Mouse (Mus musculus): ENCODE measurements around the gene Med13l.

The Med13l gene

GRCm38 (mm10) chr5:118556387-118556937 is 4.0 kb upstream of the Med13l start:
- DNase-seq (ENCODE audit: low spot score) = no peak

- no peak for DNase-seq (ENCODE audit: low spot score)
Observed at GRCm38 (mm10) chr5:118558841-118559240, 1.6 kb upstream of the Med13l start.

GRCm38 (mm10) chr5:118559584-118560384 is 695 bp upstream of the Med13l start:
- DNase-seq (ENCODE audit: low spot score) = peak; percentile 67

- DNase-seq (ENCODE audit: low spot score) = no peak
Observed at GRCm38 (mm10) chr5:118561086-118561987, 858 bp downstream of the Med13l start.

GRCm38 (mm10) chr5:118562206-118562605 is 1.7 kb downstream of the Med13l start:
- DNase-seq (ENCODE audit: low spot score) = no peak

GRCm38 (mm10) chr5:118563590-118563989 is 3.1 kb downstream of the Med13l start:
- no peak for DNase-seq (ENCODE audit: low spot score)

GRCm38 (mm10) chr5:118567395-118567794 is 6.9 kb downstream of the Med13l start:
- DNase-seq (ENCODE audit: low spot score) = no peak

GRCm38 (mm10) chr5:118569017-118569416 is 8.5 kb downstream of the Med13l start:
- no peak for DNase-seq (ENCODE audit: low spot score)

- no peak for DNase-seq (ENCODE audit: low spot score)
Observed at GRCm38 (mm10) chr5:118569606-118570580, 9.4 kb downstream of the Med13l start.

- DNase-seq (ENCODE audit: low spot score) = no peak
Observed at GRCm38 (mm10) chr5:118571504-118571903, 11.0 kb downstream of the Med13l start.

GRCm38 (mm10) chr5:118574236-118574635 is 13.8 kb downstream of the Med13l start:
- DNase-seq (ENCODE audit: low spot score) = no peak

- DNase-seq (ENCODE audit: low spot score) = no peak
Observed at GRCm38 (mm10) chr5:118574997-118575396, 14.5 kb downstream of the Med13l start.

GRCm38 (mm10) chr5:118575909-118576308 is 15.4 kb downstream of the Med13l start:
- DNase-seq (ENCODE audit: low spot score) = no peak

GRCm38 (mm10) chr5:118576731-118577130 is 16.3 kb downstream of the Med13l start:
- DNase-seq (ENCODE audit: low spot score) = no peak

- no peak for DNase-seq (ENCODE audit: low spot score)
Observed at GRCm38 (mm10) chr5:118585355-118585754, 24.9 kb downstream of the Med13l start.

GRCm38 (mm10) chr5:118586560-118586959 is 26.1 kb downstream of the Med13l start:
- DNase-seq (ENCODE audit: low spot score) = no peak

GRCm38 (mm10) chr5:118588381-118588925 is 28.0 kb downstream of the Med13l start:
- no peak for DNase-seq (ENCODE audit: low spot score)

GRCm38 (mm10) chr5:118589186-118589892 is 28.9 kb downstream of the Med13l start:
- DNase-seq (ENCODE audit: low spot score) = no peak

- DNase-seq (ENCODE audit: low spot score) = no peak
Observed at GRCm38 (mm10) chr5:118590868-118591267, 30.4 kb downstream of the Med13l start.

GRCm38 (mm10) chr5:118591826-118592499 is 31.5 kb downstream of the Med13l start:
- DNase-seq (ENCODE audit: low spot score) = no peak

Data from left cerebral cortex, adult 11 months (tissue).